ENCODE assay signal across 10 mouse cellular contexts in genomic region chr11:95876296-95876695, GRCm38 (mm10). TPM values are rescaled to one million over a fixed set of nuclear protein-coding genes. Genes with fewer than 3 reads are reported as not detected.
A peak's percentile ranks its signal among the peaks of the same experiment; 100 is the strongest.
DNase-seq lines count a peak whose midpoint lies in the region; ATAC-seq and TF ChIP-seq lines count a peak whose summit lies in the region.
"Had no signal": no experiment of that assay in that cellular context is flagged by ENCODE, and none has a peak within 500 bp of the region (broad histone marks: within the 10 kb centered on the region; RNA-seq: fewer than 3 reads in every experiment).

No protein-coding gene starts in this region.

- DNase-seq in layer of hippocampus, adult 2 months (ENCODE audit: low spot score in 2 of 2), result peak in 1 of 2 experiments; percentile 65
- no peak for DNase-seq in layer of hippocampus, adult 9-10 months (ENCODE audit: low spot score)
- DNase-seq in T-cell, adult 2 months (ENCODE audit: low spot score), result peak; percentile 49
- DNase-seq in embryo, embryonic 11 days, result peak; percentile 81
- peak; percentile 76 for DNase-seq in hindbrain, embryonic 14.5 days (ENCODE audit: low spot score)
- peak in 2 of 3 experiments; percentile 36 to 37 for DNase-seq in liver, embryonic 14.5 days (ENCODE audit: low read depth in 3 of 3, low spot score in 3 of 3)
- peak; percentile 58 for DNase-seq in yolk sac, embryonic 10.5 days (ENCODE audit: low spot score)

- H3K9me3 ChIP-seq in hindbrain, embryonic 14.5 days (ENCODE audit: control insufficient read depth, low read length), result no peaks in the 10 kb centered on the region
- H3K9me3 ChIP-seq in liver, embryonic 14.5 days (ENCODE audit: control insufficient read depth, low read length), result no peaks in the 10 kb centered on the region
- H3K9me3 ChIP-seq in neural tube, embryonic 14.5 days (ENCODE audit: control insufficient read depth, low read length), result no peaks in the 10 kb centered on the region
- H3K9me3 ChIP-seq: heart, embryonic 15.5 days had no signal

- H3K27ac ChIP-seq in layer of hippocampus, adult 2 months, result no peak overlapping the region
- H3K27ac ChIP-seq in hindbrain, embryonic 14.5 days, result no peak overlapping the region
- no peak overlapping the region for H3K27ac ChIP-seq in liver, embryonic 14.5 days
- H3K27ac ChIP-seq in neural tube, embryonic 14.5 days (ENCODE audit: low read depth, low read length), result no peak overlapping the region
- H3K27ac ChIP-seq: heart, embryonic 15.5 days; stomach, embryonic 15.5 days had no signal

- 27% methylated on average over 7 of the region's 7 CpGs for WGBS in hindbrain, embryonic 14.5 days
- 20% methylated on average over 7 of the region's 7 CpGs for WGBS in liver, embryonic 14.5 days (ENCODE audit: insufficient replicate concordance)
- WGBS in neural tube, embryonic 14.5 days, result 13% methylated on average over 7 of the region's 7 CpGs

- no peak for ATAC-seq in hindbrain, embryonic 14.5 days (ENCODE audit: low FRiP score)
- ATAC-seq in liver, embryonic 14.5 days (ENCODE audit: insufficient read depth), result no peak
- no peak for ATAC-seq in neural tube, embryonic 14.5 days (ENCODE audit: low read depth)

- no peaks in the 10 kb centered on the region for H3K4me1 ChIP-seq in hindbrain, embryonic 14.5 days (replicated peaks; ENCODE audit: control insufficient read depth, insufficient read depth, low read length)
- H3K4me1 ChIP-seq in liver, embryonic 14.5 days (replicated peaks; ENCODE audit: control insufficient read depth in 2 of 2, insufficient read depth in 2 of 2, low read length in 1 of 2), result no peaks in the 10 kb centered on the region
- no peaks in the 10 kb centered on the region for H3K4me1 ChIP-seq in neural tube, embryonic 14.5 days (ENCODE audit: control insufficient read depth, insufficient read depth, low read length)
- H3K4me1 ChIP-seq: heart, embryonic 15.5 days; stomach, embryonic 15.5 days had no signal

- TF ChIP-seq EP300 in liver, embryonic 14.5 days (IDR thresholded peaks at IDR 0.05; ENCODE audit: low read depth), result no peak

- H3K36me3 ChIP-seq in hindbrain, embryonic 14.5 days (replicated peaks; ENCODE audit: control insufficient read depth, insufficient read depth), result no peaks in the 10 kb centered on the region
- H3K36me3 ChIP-seq in liver, embryonic 14.5 days (replicated peaks; ENCODE audit: control insufficient read depth, insufficient read depth, low read depth), result no peaks in the 10 kb centered on the region
- H3K36me3 ChIP-seq in neural tube, embryonic 14.5 days (ENCODE audit: control insufficient read depth, insufficient read depth, low read length), result no peaks in the 10 kb centered on the region
- H3K36me3 ChIP-seq: heart, embryonic 15.5 days; stomach, embryonic 15.5 days had no signal

- no peak overlapping the region for H3K9ac ChIP-seq in hindbrain, embryonic 14.5 days
- H3K9ac ChIP-seq in liver, embryonic 14.5 days (replicated peaks), result no peak overlapping the region
- H3K9ac ChIP-seq in neural tube, embryonic 14.5 days (replicated peaks; ENCODE audit: low read depth, low read length), result no peak overlapping the region
- H3K9ac ChIP-seq: heart, embryonic 15.5 days; stomach, embryonic 15.5 days had no signal

- peak; percentile 89 for TF ChIP-seq CTCF in layer of hippocampus, adult 2 months (conservative IDR thresholded peaks at IDR 0.05)
- peak; percentile 93 for TF ChIP-seq CTCF in liver, embryonic 14.5 days (IDR thresholded peaks at IDR 0.05; ENCODE audit: low read depth)

- no peak overlapping the region for H3K4me3 ChIP-seq in layer of hippocampus, adult 2 months
- no peak overlapping the region for H3K4me3 ChIP-seq in hindbrain, embryonic 14.5 days (replicated peaks; ENCODE audit: low read length)
- H3K4me3 ChIP-seq in liver, embryonic 14.5 days (ENCODE audit: insufficient read depth in 1 of 2, low read depth in 2 of 2, low read length in 2 of 2), result no peak overlapping the region
- H3K4me3 ChIP-seq in neural tube, embryonic 14.5 days (ENCODE audit: low read depth, low read length), result no peak overlapping the region
- H3K4me3 ChIP-seq: heart, embryonic 15.5 days; stomach, embryonic 15.5 days had no signal

- H3K4me2 ChIP-seq in hindbrain, embryonic 14.5 days (replicated peaks), result peak overlapping the region; percentile 19; the same call in 1 of the 2 replicates
- H3K4me2 ChIP-seq in liver, embryonic 14.5 days (ENCODE audit: low read depth), result no peak overlapping the region
- peak overlapping the region; percentile 18 for H3K4me2 ChIP-seq in neural tube, embryonic 14.5 days (ENCODE audit: low read depth, low read length)
- H3K4me2 ChIP-seq: heart, embryonic 15.5 days had no signal

- H3K27me3 ChIP-seq in hindbrain, embryonic 14.5 days (ENCODE audit: control insufficient read depth, insufficient read depth, low read length), result no peaks in the 10 kb centered on the region
- H3K27me3 ChIP-seq in liver, embryonic 14.5 days (ENCODE audit: control insufficient read depth, insufficient read depth, low read length), result no peaks in the 10 kb centered on the region
- no peaks in the 10 kb centered on the region for H3K27me3 ChIP-seq in neural tube, embryonic 14.5 days (ENCODE audit: control insufficient read depth, insufficient read depth, low read length)
- H3K27me3 ChIP-seq: stomach, embryonic 15.5 days had no signal

RNA-seq across cellular contexts. Expression of gene Abi3, which starts 34.0 kb away (rescaled TPM):
- 1 to 10 TPM; 3.3 to 6.8 TPM for total RNA-seq in layer of hippocampus, adult 2 months (2021)
- polyA plus RNA-seq in hindbrain, embryonic 14.5 days (2014; fragmentation: Nextera tagmentation; extraction: Ambion mirVana), result 1.6 and 1.9 TPM in 2 replicates
- 4.9 and 6.2 TPM in 2 replicates for polyA plus RNA-seq in liver, embryonic 14.5 days (2012; rRNA removed)
- 2.3 and 3.8 TPM in 2 replicates for polyA plus RNA-seq in liver, embryonic 14.5 days (2014; fragmentation: Nextera tagmentation; extraction: Ambion mirVana)
- polyA plus RNA-seq in neural tube, embryonic 14.5 days (2014; fragmentation: Nextera tagmentation; extraction: Ambion mirVana), result 0.64 and 2.1 TPM in 2 replicates

RNA-seq across cellular contexts. Expression of gene B4galnt2, which starts 38.4 kb away (rescaled TPM):
- not detected for total RNA-seq in layer of hippocampus, adult 2 months (2021)
- polyA plus RNA-seq in hindbrain, embryonic 14.5 days (2014; fragmentation: Nextera tagmentation; extraction: Ambion mirVana), result not detected in 2 replicates
- 0.02 TPM in 2 replicates for polyA plus RNA-seq in liver, embryonic 14.5 days (2012; rRNA removed)
- 0.09 TPM in 1 of 2 replicates, not detected in the other for polyA plus RNA-seq in liver, embryonic 14.5 days (2014; fragmentation: Nextera tagmentation; extraction: Ambion mirVana)
- not detected in 2 replicates for polyA plus RNA-seq in neural tube, embryonic 14.5 days (2014; fragmentation: Nextera tagmentation; extraction: Ambion mirVana)

RNA-seq across cellular contexts. Expression of gene Gngt2, which starts 39.3 kb away (rescaled TPM):
- 1 to 10 TPM; 2.6 to 4.5 TPM for total RNA-seq in layer of hippocampus, adult 2 months (2021)
- 2.4 and 2.7 TPM in 2 replicates for polyA plus RNA-seq in hindbrain, embryonic 14.5 days (2014; fragmentation: Nextera tagmentation; extraction: Ambion mirVana)
- polyA plus RNA-seq in liver, embryonic 14.5 days (2012; rRNA removed), result 6.9 and 13.0 TPM in 2 replicates
- polyA plus RNA-seq in liver, embryonic 14.5 days (2014; fragmentation: Nextera tagmentation; extraction: Ambion mirVana), result 16.5 and 17.5 TPM in 2 replicates
- polyA plus RNA-seq in neural tube, embryonic 14.5 days (2014; fragmentation: Nextera tagmentation; extraction: Ambion mirVana), result 0.95 and 4.9 TPM in 2 replicates

RNA-seq across cellular contexts. Expression of gene Phospho1, which starts 52.0 kb away (rescaled TPM):
- total RNA-seq in layer of hippocampus, adult 2 months (2021), result 10 to 100 TPM; 48.8 to 63.0 TPM
- polyA plus RNA-seq in hindbrain, embryonic 14.5 days (2014; fragmentation: Nextera tagmentation; extraction: Ambion mirVana), result 0.37 and 0.69 TPM in 2 replicates
- 21.4 and 22.0 TPM in 2 replicates for polyA plus RNA-seq in liver, embryonic 14.5 days (2012; rRNA removed)
- 5.7 and 6.6 TPM in 2 replicates for polyA plus RNA-seq in liver, embryonic 14.5 days (2014; fragmentation: Nextera tagmentation; extraction: Ambion mirVana)
- polyA plus RNA-seq in neural tube, embryonic 14.5 days (2014; fragmentation: Nextera tagmentation; extraction: Ambion mirVana), result 0.51 and 0.62 TPM in 2 replicates
